Mouse (Mus musculus) testis, adult 2 months (tissue): ENCODE data around the gene Rfx2. TPM values are rescaled to one million over a fixed set of nuclear protein-coding genes. Genes with fewer than 3 reads are reported as not detected.

Experiments
- H3K27ac ChIP-seq: fragments of 200-500 bp; 2 replicates; pipeline ENCODE4 v1.5.1; 2012; ENCODE audit warnings: low read depth, low read length; ENCODE audit not compliant: control insufficient read depth, insufficient read depth
- H3K27me3 ChIP-seq: fragments of 200-500 bp; 2 replicates; pipeline ENCODE4 v1.6.1; 2012; ENCODE audit warnings: mild to moderate bottlenecking, low read length, moderate library complexity; ENCODE audit not compliant: control insufficient read depth, insufficient read depth
- H3K36me3 ChIP-seq: fragments of 200-500 bp; 2 replicates; pipeline ENCODE4 v1.6.1; 2012; ENCODE audit warnings: mild to moderate bottlenecking, low read length; ENCODE audit not compliant: control insufficient read depth, insufficient read depth
- H3K4me1 ChIP-seq: fragments of 200-500 bp; 2 replicates; pipeline ENCODE4 v1.6.1; 2012; ENCODE audit warnings: low read length; ENCODE audit not compliant: control insufficient read depth, insufficient read depth
- H3K4me3 ChIP-seq: fragments of 200-500 bp; 2 replicates; pipeline ENCODE4 v1.5.1; 2012; ENCODE audit warnings: low read depth, mild to moderate bottlenecking, low read length, moderate library complexity, mixed read lengths; ENCODE audit not compliant: control insufficient read depth
- CTCF ChIP-seq: fragments of 200-500 bp; IDR thresholded peaks from 2 replicates; pipeline ENCODE4 v1.5.1; 2012; ENCODE audit warnings: low read depth, mild to moderate bottlenecking, inconsistent platforms, low read length, moderate library complexity; ENCODE audit not compliant: control insufficient read depth, insufficient read depth, insufficient replicate concordance
- POLR2A ChIP-seq: fragments of 200-500 bp; IDR thresholded peaks from 2 replicates; pipeline ENCODE4 v1.6.1; 2012; ENCODE audit warnings: low read depth, mild to moderate bottlenecking, inconsistent platforms, low read length, moderate library complexity; ENCODE audit not compliant: control insufficient read depth
- polyA plus RNA-seq: library from polyadenylated mRNA; depleted of rRNA; stranded (reverse); fragments of >200 nt; gene quantifications from 2 replicates; pipeline ENCODE4 v1.2.3, GENCODE M21; 2012

The Rfx2 gene
- polyA plus RNA-seq, 1 experiment: 312 TPM

GRCm38 (mm10) chr17:56871767-56872166 lies 41.0 kb upstream of the Rfx2 start:
- H3K4me3 ChIP-seq: peak overlapping the region; percentile 80
- no peak overlapping the region for H3K27ac ChIP-seq
- no peaks in the 10 kb centered on the region for H3K36me3 ChIP-seq
- H3K4me1 ChIP-seq: peaks cover 11% of the 10 kb centered on the region
- no peak for TF ChIP-seq POLR2A
- TF ChIP-seq CTCF: no peak
- no peaks in the 10 kb centered on the region for H3K27me3 ChIP-seq

GRCm38 (mm10) chr17:56870287-56870953 lies 39.6 kb upstream of the Rfx2 start:
- H3K27ac ChIP-seq: no peak overlapping the region
- no peaks in the 10 kb centered on the region for H3K27me3 ChIP-seq
- no peaks in the 10 kb centered on the region for H3K36me3 ChIP-seq
- H3K4me1 ChIP-seq: peaks cover 10% of the 10 kb centered on the region
- no peak for TF ChIP-seq POLR2A
- no peak for TF ChIP-seq CTCF
- H3K4me3 ChIP-seq: peak overlapping the region; percentile 44

GRCm38 (mm10) chr17:56869481-56869977 lies 38.7 kb upstream of the Rfx2 start:
- H3K36me3 ChIP-seq: no peaks in the 10 kb centered on the region
- H3K27ac ChIP-seq: no peak overlapping the region
- H3K27me3 ChIP-seq: no peaks in the 10 kb centered on the region
- H3K4me3 ChIP-seq: no peak overlapping the region
- peaks cover 7% of the 10 kb centered on the region for H3K4me1 ChIP-seq
- no peak for TF ChIP-seq CTCF
- TF ChIP-seq POLR2A: no peak

- Histone ChIP-seq H3K4me1 (peaks cover 7% of the 10 kb centered on the region), H3K27ac (no peak overlapping the region), H3K36me3 (no peaks in the 10 kb centered on the region), H3K27me3 (no peaks in the 10 kb centered on the region), H3K4me3 (no peak overlapping the region)
- TF ChIP-seq CTCF (no peak), POLR2A (no peak)
These were observed 35.3 kb upstream of the Rfx2 start for GRCm38 (mm10) chr17:56866071-56866470.

- TF ChIP-seq POLR2A: no peak
- TF ChIP-seq CTCF: no peak
- Histone ChIP-seq H3K27ac (no peak overlapping the region), H3K4me3 (no peak overlapping the region), H3K36me3 (no peaks in the 10 kb centered on the region), H3K27me3 (no peaks in the 10 kb centered on the region), H3K4me1 (no peaks in the 10 kb centered on the region; the same call in 1 of the 2 replicates)
These were observed 30.4 kb upstream of the Rfx2 start for GRCm38 (mm10) chr17:56861197-56861596.

- H3K4me1 ChIP-seq: no peaks in the 10 kb centered on the region; the same call in 1 of the 2 replicates
- no peak overlapping the region for H3K4me3 ChIP-seq
- H3K27ac ChIP-seq: no peak overlapping the region
- H3K27me3 ChIP-seq: no peaks in the 10 kb centered on the region
- TF ChIP-seq CTCF: no peak
- TF ChIP-seq POLR2A: no peak
- no peaks in the 10 kb centered on the region for H3K36me3 ChIP-seq
These were observed 28.1 kb upstream of the Rfx2 start for GRCm38 (mm10) chr17:56858922-56859321.

GRCm38 (mm10) chr17:56858216-56858615 lies 27.4 kb upstream of the Rfx2 start:
- TF ChIP-seq POLR2A: no peak
- peak; percentile 94; the same call in 1 of the 2 replicates for TF ChIP-seq CTCF
- H3K36me3 ChIP-seq: no peaks in the 10 kb centered on the region
- H3K4me1 ChIP-seq: no peaks in the 10 kb centered on the region; the same call in 1 of the 2 replicates
- H3K4me3 ChIP-seq: no peak overlapping the region
- H3K27ac ChIP-seq: no peak overlapping the region
- no peaks in the 10 kb centered on the region for H3K27me3 ChIP-seq
